Mouse (Mus musculus): Measurements from ENCODE around the gene Aaas. TPM values are rescaled to one million over a fixed set of nuclear protein-coding genes. Genes with fewer than 3 reads are reported as not detected.

Aaas gene
- polyA plus RNA-seq, 1 experiment = not detected

GRCm38 (mm10) chr15:102383671-102384070 is 33.1 kb upstream of the Aaas start:
- Histone ChIP-seq H3K4me1 (ENCODE audit: control insufficient read depth, insufficient read depth, low read length) (no peaks in the 10 kb centered on the region), H3K27ac (ENCODE audit: insufficient read depth, low read depth, low read length) (no peak overlapping the region), H3K4me3 (ENCODE audit: insufficient read depth, low read depth, low read length) (no peak overlapping the region)
- TF ChIP-seq POLR2A (IDR thresholded peaks at IDR 0.05; ENCODE audit: insufficient read depth, low read depth, low read length) (no peak), CTCF (IDR thresholded peaks at IDR 0.05; ENCODE audit: insufficient read depth, low read depth, low read length) (no peak)
- 97% methylated on average over 6 of the region's 6 CpGs for WGBS

GRCm38 (mm10) chr15:102381575-102381974 is 31.0 kb upstream of the Aaas start:
- no peak for TF ChIP-seq POLR2A (IDR thresholded peaks at IDR 0.05; ENCODE audit: insufficient read depth, low read depth, low read length)
- TF ChIP-seq CTCF (IDR thresholded peaks at IDR 0.05; ENCODE audit: insufficient read depth, low read depth, low read length) = peak; percentile 83
- no peak overlapping the region for H3K4me3 ChIP-seq (ENCODE audit: insufficient read depth, low read depth, low read length)
- peaks cover 7% of the 10 kb centered on the region for H3K4me1 ChIP-seq (ENCODE audit: control insufficient read depth, insufficient read depth, low read length)
- WGBS = 0% methylated on average over 7 of the region's 7 CpGs
- H3K27ac ChIP-seq (ENCODE audit: insufficient read depth, low read depth, low read length) = no peak overlapping the region

GRCm38 (mm10) chr15:102377810-102378262 is 27.3 kb upstream of the Aaas start:
- Histone ChIP-seq H3K4me3 (ENCODE audit: insufficient read depth, low read depth, low read length) (no peak overlapping the region), H3K4me1 (ENCODE audit: control insufficient read depth, insufficient read depth, low read length) (peaks cover 10% of the 10 kb centered on the region), H3K27ac (ENCODE audit: insufficient read depth, low read depth, low read length) (no peak overlapping the region)
- TF ChIP-seq POLR2A (IDR thresholded peaks at IDR 0.05; ENCODE audit: insufficient read depth, low read depth, low read length) (no peak), CTCF (IDR thresholded peaks at IDR 0.05; ENCODE audit: insufficient read depth, low read depth, low read length) (no peak)
- WGBS = 17% methylated on average over 10 of the region's 10 CpGs

- H3K27ac ChIP-seq (ENCODE audit: insufficient read depth, low read depth, low read length) = peak overlapping the region; percentile 71; the same call in 1 of the 2 replicates
- H3K4me1 ChIP-seq (ENCODE audit: control insufficient read depth, insufficient read depth, low read length) = peaks cover 10% of the 10 kb centered on the region
- under 1% methylated on average over 7 of the region's 7 CpGs for WGBS
- peak; percentile 67 for TF ChIP-seq CTCF (IDR thresholded peaks at IDR 0.05; ENCODE audit: insufficient read depth, low read depth, low read length)
- no peak for TF ChIP-seq POLR2A (IDR thresholded peaks at IDR 0.05; ENCODE audit: insufficient read depth, low read depth, low read length)
- peak overlapping the region; percentile 73 for H3K4me3 ChIP-seq (ENCODE audit: insufficient read depth, low read depth, low read length)
Observed at GRCm38 (mm10) chr15:102377163-102377543, 26.6 kb upstream of the Aaas start.

- Histone ChIP-seq H3K4me3 (ENCODE audit: insufficient read depth, low read depth, low read length) (peak overlapping the region; percentile 73), H3K27ac (ENCODE audit: insufficient read depth, low read depth, low read length) (peak overlapping the region; percentile 71; the same call in 1 of the 2 replicates), H3K4me1 (ENCODE audit: control insufficient read depth, insufficient read depth, low read length) (peaks cover 10% of the 10 kb centered on the region)
- under 1% methylated on average over 43 of the region's 43 CpGs for WGBS
- TF ChIP-seq POLR2A (IDR thresholded peaks at IDR 0.05; ENCODE audit: insufficient read depth, low read depth, low read length) (no peak), CTCF (IDR thresholded peaks at IDR 0.05; ENCODE audit: insufficient read depth, low read depth, low read length) (no peak)
Observed at GRCm38 (mm10) chr15:102376453-102377162, 26.0 kb upstream of the Aaas start.

GRCm38 (mm10) chr15:102370727-102371126 is 20.2 kb upstream of the Aaas start:
- Histone ChIP-seq H3K4me3 (ENCODE audit: insufficient read depth, low read depth, low read length) (no peak overlapping the region), H3K4me1 (ENCODE audit: control insufficient read depth, insufficient read depth, low read length) (no peaks in the 10 kb centered on the region), H3K27ac (ENCODE audit: insufficient read depth, low read depth, low read length) (no peak overlapping the region)
- no peak for TF ChIP-seq POLR2A (IDR thresholded peaks at IDR 0.05; ENCODE audit: insufficient read depth, low read depth, low read length)
- TF ChIP-seq CTCF (IDR thresholded peaks at IDR 0.05; ENCODE audit: insufficient read depth, low read depth, low read length) = no peak
- 34% methylated on average over 10 of the region's 10 CpGs for WGBS

- H3K27ac ChIP-seq (ENCODE audit: insufficient read depth, low read depth, low read length) = no peak overlapping the region
- H3K4me3 ChIP-seq (ENCODE audit: insufficient read depth, low read depth, low read length) = no peak overlapping the region
- 20% methylated on average over 13 of the region's 13 CpGs for WGBS
- no peak for TF ChIP-seq CTCF (IDR thresholded peaks at IDR 0.05; ENCODE audit: insufficient read depth, low read depth, low read length)
- no peaks in the 10 kb centered on the region for H3K4me1 ChIP-seq (ENCODE audit: control insufficient read depth, insufficient read depth, low read length)
Observed at GRCm38 (mm10) chr15:102369972-102370371, 19.4 kb upstream of the Aaas start.

GRCm38 (mm10) chr15:102366733-102367344 is 16.3 kb upstream of the Aaas start, which contains the start of gene Sp7:
Gene Sp7, minus strand, starts transcription at chr15:102367182.
- peak within 1 kb of the TSS; percentile 69 for H3K4me3 ChIP-seq (ENCODE audit: insufficient read depth, low read depth, low read length)
- 2% methylated on average over 15 of the region's 15 CpGs for WGBS

GRCm38 (mm10) chr15:102366238-102366637 is 15.7 kb upstream of the Aaas start:
- TF ChIP-seq CTCF (IDR thresholded peaks at IDR 0.05; ENCODE audit: insufficient read depth, low read depth, low read length) (no peak), POLR2A (IDR thresholded peaks at IDR 0.05; ENCODE audit: insufficient read depth, low read depth, low read length) (no peak)
- peak overlapping the region; percentile 90 for H3K27ac ChIP-seq (ENCODE audit: insufficient read depth, low read depth, low read length)
- 11% methylated on average over 7 of the region's 7 CpGs for WGBS
- peak overlapping the region; percentile 69 for H3K4me3 ChIP-seq (ENCODE audit: insufficient read depth, low read depth, low read length)
- H3K4me1 ChIP-seq (ENCODE audit: control insufficient read depth, insufficient read depth, low read length) = peaks cover 10% of the 10 kb centered on the region; the same call in 1 of the 2 replicates

More at GRCm38 (mm10) chr15:102366733-102367344, 16.3 kb upstream of the Aaas start, which contains the start of gene Sp7:
- TF ChIP-seq CTCF (IDR thresholded peaks at IDR 0.05; ENCODE audit: insufficient read depth, low read depth, low read length) (no peak), POLR2A (IDR thresholded peaks at IDR 0.05; ENCODE audit: insufficient read depth, low read depth, low read length) (0 out of 2 replicates have a peak, but pooled peaks have one; percentile 7)
- Histone ChIP-seq H3K4me1 (ENCODE audit: control insufficient read depth, insufficient read depth, low read length) (peaks cover 10% of the 10 kb centered on the region; the same call in 1 of the 2 replicates), H3K27ac (ENCODE audit: insufficient read depth, low read depth, low read length) (peak within 1 kb of the TSS; percentile 90)

Data from olfactory bulb, adult 2 months (tissue).